Mouse (Mus musculus) kidney, postnatal 4 days (tissue): ENCODE data around the gene Trappc10.

ENCODE experiments used
- DNase-seq, 2 experiments: peaks; one replicate each; pipeline ENCODE4 v3.0.0; 2021; ENCODE audit warnings: mixed read lengths in 2 of 2

The Trappc10 gene

DNA sequence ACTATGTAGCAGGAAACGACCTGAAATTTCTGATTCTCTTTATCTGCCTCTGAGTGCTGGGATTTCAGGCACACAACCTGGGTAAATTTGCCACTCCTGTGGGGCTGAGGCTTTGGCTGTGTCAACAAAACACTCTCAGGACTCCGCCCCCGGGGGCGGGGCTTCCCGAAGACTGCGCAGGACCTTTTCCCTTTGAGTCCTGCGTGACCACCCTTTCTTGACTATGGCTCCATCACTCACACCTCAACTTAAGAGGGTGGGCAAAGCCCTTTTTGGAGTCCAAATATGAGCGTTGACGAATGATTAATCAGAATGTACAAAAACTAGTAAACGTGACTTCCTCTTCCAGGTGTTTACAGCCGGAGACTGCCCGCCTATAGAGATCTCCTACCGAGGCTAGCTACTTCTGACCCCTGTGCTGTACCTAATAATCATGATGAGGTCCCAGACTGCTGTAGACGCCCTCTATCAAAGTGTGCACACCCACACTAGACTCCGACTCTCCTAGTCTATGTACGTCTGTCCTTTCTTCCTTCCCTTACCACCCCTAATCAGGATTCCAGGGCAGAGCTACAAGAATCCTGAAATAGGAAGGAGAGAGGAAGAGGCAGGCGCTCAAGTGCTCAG is 85.1 kb downstream of the Trappc10 start:
- peak; percentile 78 to 84 for DNase-seq

GRCm38 (mm10) chr10:78158041-78158440 is 86.4 kb downstream of the Trappc10 start:
- no peak for DNase-seq

GRCm38 (mm10) chr10:78156926-78157325 is 87.5 kb downstream of the Trappc10 start:
- DNase-seq = no peak

- no peak for DNase-seq
These were observed 95.3 kb downstream of the Trappc10 start for GRCm38 (mm10) chr10:78148834-78149766.

DNA sequence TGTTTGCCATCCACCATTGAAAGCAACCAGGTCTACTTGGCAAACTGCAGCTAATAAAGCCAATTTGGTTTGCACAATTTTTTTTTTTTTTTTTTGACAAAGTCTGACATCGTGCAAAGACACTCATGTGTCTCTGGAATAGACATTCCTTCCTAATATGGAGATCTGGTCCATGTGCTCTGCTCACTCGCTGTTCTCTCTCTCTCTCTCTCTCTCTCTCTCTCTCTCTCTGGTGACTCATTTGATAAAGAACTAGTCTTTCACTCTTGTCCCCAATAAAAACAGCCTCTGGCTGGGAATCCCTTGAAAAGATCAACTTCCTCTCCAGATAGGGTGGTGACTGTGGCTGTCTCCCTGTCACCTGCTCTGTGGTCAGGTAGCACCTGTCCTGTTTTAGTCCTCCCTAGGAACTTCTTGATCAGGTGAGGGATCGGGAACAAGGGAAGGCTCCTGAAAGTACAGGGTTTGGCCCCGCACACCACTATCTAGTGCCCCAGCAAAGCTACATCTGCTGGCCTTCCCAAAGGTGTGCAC is 96.5 kb downstream of the Trappc10 start:
- no peak for DNase-seq

GRCm38 (mm10) chr10:78143727-78144505 is 100.5 kb downstream of the Trappc10 start:
- DNase-seq = peak in 1 of 2 experiments; percentile 39

DNA sequence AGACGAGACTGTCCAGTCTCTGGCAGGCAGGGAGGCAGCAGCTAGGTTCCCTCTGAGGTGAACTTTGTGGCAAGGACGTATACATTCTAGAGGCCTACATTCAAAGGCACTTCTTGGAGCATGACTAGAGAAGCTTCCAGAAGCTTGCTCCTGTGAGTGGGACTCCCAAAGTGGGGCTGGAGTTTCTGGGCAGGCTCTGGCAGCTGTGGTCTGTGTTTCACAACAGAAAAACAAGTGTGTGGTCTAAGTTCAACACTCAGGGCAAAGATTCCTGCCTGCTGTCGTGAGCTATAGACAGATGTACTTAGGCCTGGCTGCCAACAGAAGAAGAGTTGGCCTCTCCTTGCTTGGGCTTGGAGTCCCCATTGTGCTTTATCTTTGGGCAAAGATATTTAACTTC is 103.6 kb downstream of the Trappc10 start:
- DNase-seq = no peak

DNA sequence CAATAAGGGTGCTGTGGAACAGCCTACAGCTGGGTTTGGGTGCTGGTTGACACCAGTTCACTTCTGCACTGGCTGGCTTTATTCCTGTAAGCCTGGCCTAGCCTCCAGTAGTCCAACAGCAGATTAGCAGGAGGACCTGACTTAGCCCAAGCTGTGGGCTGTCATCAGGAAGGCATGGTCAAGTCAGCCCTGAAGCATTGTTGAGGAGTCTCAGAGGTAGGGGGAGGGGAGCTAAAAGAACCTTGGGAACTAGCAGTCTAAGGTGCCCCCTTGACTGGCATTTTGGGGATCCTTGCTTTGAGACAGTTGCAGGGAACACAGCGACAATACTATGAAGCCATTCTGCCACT is 104.2 kb downstream of the Trappc10 start:
- DNase-seq = no peak

DNA sequence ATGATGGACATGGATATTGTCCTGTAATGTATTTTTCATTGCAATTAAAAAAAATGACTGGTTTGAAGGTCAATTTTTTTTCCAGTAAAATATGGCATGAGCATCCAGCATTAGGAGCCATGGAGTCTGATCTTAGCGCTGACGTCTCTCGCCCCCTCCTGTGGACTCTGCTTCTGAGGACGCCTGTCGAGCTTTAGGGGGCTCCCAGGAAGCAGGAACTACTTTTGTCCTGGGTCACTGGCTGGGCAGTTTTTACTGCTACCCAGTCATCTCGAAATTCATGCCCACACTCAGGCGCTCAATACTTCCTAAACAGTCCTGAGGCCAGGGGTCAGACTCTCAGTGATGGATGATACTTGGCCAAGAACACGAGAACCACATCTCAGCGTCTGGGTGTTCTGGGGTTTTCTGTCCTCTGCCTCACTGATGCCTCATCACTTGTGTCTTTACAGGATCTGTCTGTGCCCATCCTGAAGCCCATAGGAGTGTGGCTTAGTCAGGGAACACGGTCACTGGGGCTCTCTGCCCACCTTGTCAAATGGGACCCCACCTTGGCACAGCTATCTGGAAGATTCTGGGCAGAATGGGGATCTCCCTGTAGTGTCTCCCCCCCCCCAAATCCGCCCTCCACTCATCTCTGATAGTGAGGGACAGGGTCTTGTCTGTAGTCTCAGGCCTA is 104.7 kb downstream of the Trappc10 start:
- DNase-seq = peak in 1 of 2 experiments; percentile 32

GRCm38 (mm10) chr10:78138812-78139523 is 105.5 kb downstream of the Trappc10 start:
- DNase-seq = peak; percentile 76 to 83

DNA sequence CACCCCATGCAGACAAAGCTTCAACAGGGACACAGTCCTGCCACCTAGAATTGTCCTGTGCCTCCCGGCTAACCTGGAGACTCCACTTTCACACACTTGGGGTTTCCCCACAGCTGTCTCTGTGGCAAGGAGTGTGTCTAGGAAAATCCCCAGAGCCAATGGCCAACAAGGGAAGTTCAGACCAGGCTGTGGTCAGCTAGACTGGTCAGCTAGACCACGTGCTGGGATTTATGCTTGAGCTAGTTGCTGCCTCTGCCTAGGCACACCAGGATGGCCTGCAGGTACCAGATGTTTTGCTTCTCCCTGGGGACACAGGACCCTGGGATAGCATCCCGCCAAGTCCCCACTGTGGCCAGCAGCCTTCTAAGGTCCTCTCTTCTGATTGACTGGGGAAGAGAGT is 107.2 kb downstream of the Trappc10 start:
- DNase-seq = no peak
